24 mouse cellular contexts compared by ENCODE assay signal in the genomic region with DNA sequence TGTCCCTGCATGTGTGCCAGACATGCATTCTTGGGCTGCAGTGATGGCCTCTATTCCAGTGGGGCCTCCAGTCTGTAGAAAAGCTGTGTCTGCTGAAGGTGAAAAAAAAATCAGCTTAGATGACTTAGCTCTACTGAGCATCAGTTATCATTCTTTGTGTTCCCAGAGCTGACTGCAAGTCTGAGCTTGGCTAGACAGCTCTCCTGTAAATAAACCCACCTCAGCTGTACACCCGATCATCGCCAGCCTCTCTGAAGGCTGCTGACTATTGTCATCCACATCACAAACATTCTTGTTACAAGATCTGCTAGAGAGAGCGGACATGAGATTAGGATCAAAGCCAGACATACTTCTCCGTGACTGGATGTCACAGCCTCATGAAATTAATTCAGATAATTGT.
DNase-seq lines count a peak whose midpoint lies in the region; ATAC-seq lines count a peak whose summit lies in the region.
"Had no signal": no experiment of that assay in that cellular context is flagged by ENCODE, and none has a peak within 500 bp of the region (broad histone marks: within the 10 kb centered on the region; RNA-seq: fewer than 3 reads in every experiment).

No protein-coding gene starts in this region.

- ATAC-seq in hindbrain, embryonic 14.5 days (ENCODE audit: low FRiP score): no peak
- ATAC-seq in midbrain, embryonic 15.5 days (replicated peaks): no peak
- no peak for ATAC-seq in erythroblast, adult 5-6 weeks (replicated peaks; ENCODE audit: low FRiP score, poor library complexity, severe bottlenecking)
- ATAC-seq: activated CD4-positive, CD25-positive, alpha-beta regulatory T cell, adult 4 months; forebrain, embryonic 14.5 days; Patski had no signal

- H3K9ac ChIP-seq in hindbrain, embryonic 14.5 days: no peak overlapping the region
- no peak overlapping the region for H3K9ac ChIP-seq in midbrain, embryonic 15.5 days
- H3K9ac ChIP-seq: embryonic facial prominence, embryonic 13.5 days; heart, embryonic 13.5 days; hindbrain, embryonic 15.5 days had no signal

- peak overlapping the region; percentile 27; the same call in 1 of the 2 replicates for H3K27ac ChIP-seq in hindbrain, embryonic 14.5 days
- H3K27ac ChIP-seq in hindbrain, embryonic 10.5 days: no peak overlapping the region
- H3K27ac ChIP-seq in midbrain, embryonic 15.5 days: peak overlapping the region; percentile 4; the same call in 1 of the 2 replicates
- H3K27ac ChIP-seq: embryonic facial prominence, embryonic 13.5 days; forebrain, embryonic 10.5 days; heart, embryonic 13.5 days; hindbrain, embryonic 15.5 days had no signal

- H3K4me3 ChIP-seq in hindbrain, embryonic 14.5 days (replicated peaks; ENCODE audit: low read length): no peak overlapping the region
- H3K4me3 ChIP-seq in hindbrain, embryonic 10.5 days: no peak overlapping the region
- no peak overlapping the region for H3K4me3 ChIP-seq in midbrain, embryonic 15.5 days
- H3K4me3 ChIP-seq: embryonic facial prominence, embryonic 13.5 days; erythroblast, embryonic 14.5 days; forebrain, embryonic 10.5 days; heart, embryonic 13.5 days; hindbrain, embryonic 15.5 days had no signal

- WGBS in hindbrain, embryonic 14.5 days: 55% methylated on average over 4 of the region's 4 CpGs
- WGBS in hindbrain, embryonic 10.5 days: 81% methylated on average over 4 of the region's 4 CpGs
- 40% methylated on average over 4 of the region's 4 CpGs for WGBS in midbrain, embryonic 15.5 days

- DNase-seq in hindbrain, embryonic 14.5 days (ENCODE audit: low spot score): no peak
- DNase-seq in hindbrain, embryonic 10.5 days (ENCODE audit: low spot score): no peak
- peak; percentile 17 for DNase-seq in retina, postnatal 1 day
- DNase-seq in retina, embryonic 14.5 days (ENCODE audit: low spot score): no peak
- no peak for DNase-seq in liver
- DNase-seq: adrenal gland, postnatal 14 days; cerebellum, adult 11-12 months; cerebellum, adult 9-10 months; cerebellum, postnatal 36 days; embryo, embryonic 11 days; gastrocnemius, postnatal 36 days; heart, adult 11 months; heart, postnatal 36 days had no signal

- no peak overlapping the region for H3K4me2 ChIP-seq in hindbrain, embryonic 14.5 days (replicated peaks)
- no peak overlapping the region for H3K4me2 ChIP-seq in midbrain, embryonic 15.5 days
- H3K4me2 ChIP-seq: embryonic facial prominence, embryonic 13.5 days; heart, embryonic 13.5 days; hindbrain, embryonic 15.5 days had no signal

- H3K27me3 ChIP-seq in hindbrain, embryonic 14.5 days (ENCODE audit: control insufficient read depth, insufficient read depth, low read length): no peaks in the 10 kb centered on the region
- H3K27me3 ChIP-seq in hindbrain, embryonic 10.5 days (ENCODE audit: insufficient read depth, poor library complexity, severe bottlenecking): no peaks in the 10 kb centered on the region
- no peaks in the 10 kb centered on the region for H3K27me3 ChIP-seq in midbrain, embryonic 15.5 days (replicated peaks)
- H3K27me3 ChIP-seq: CH12.LX; embryonic facial prominence, embryonic 13.5 days; heart, embryonic 13.5 days; hindbrain, embryonic 15.5 days; Patski had no signal

- peaks cover 12% of the 10 kb centered on the region; the same call in 1 of the 2 replicates for H3K4me1 ChIP-seq in hindbrain, embryonic 14.5 days (replicated peaks; ENCODE audit: control insufficient read depth, insufficient read depth, low read length)
- H3K4me1 ChIP-seq in hindbrain, embryonic 10.5 days (replicated peaks): no peaks in the 10 kb centered on the region
- H3K4me1 ChIP-seq in midbrain, embryonic 15.5 days: peaks cover 12% of the 10 kb centered on the region; the same call in 1 of the 2 replicates
- H3K4me1 ChIP-seq: forebrain, embryonic 10.5 days; heart, embryonic 13.5 days had no signal

- H3K9me3 ChIP-seq in hindbrain, embryonic 14.5 days (ENCODE audit: control insufficient read depth, low read length): no peaks in the 10 kb centered on the region
- no peaks in the 10 kb centered on the region for H3K9me3 ChIP-seq in hindbrain, embryonic 10.5 days
- H3K9me3 ChIP-seq in midbrain, embryonic 15.5 days: no peaks in the 10 kb centered on the region
- H3K9me3 ChIP-seq: embryonic facial prominence, embryonic 13.5 days; forebrain, embryonic 10.5 days; heart, embryonic 13.5 days; hindbrain, embryonic 15.5 days had no signal

- H3K36me3 ChIP-seq in hindbrain, embryonic 14.5 days (replicated peaks; ENCODE audit: control insufficient read depth, insufficient read depth): no peaks in the 10 kb centered on the region
- no peaks in the 10 kb centered on the region for H3K36me3 ChIP-seq in hindbrain, embryonic 10.5 days
- H3K36me3 ChIP-seq in midbrain, embryonic 15.5 days (replicated peaks): no peaks in the 10 kb centered on the region
- H3K36me3 ChIP-seq: embryonic facial prominence, embryonic 13.5 days; forebrain, embryonic 10.5 days; heart, embryonic 13.5 days; hindbrain, embryonic 15.5 days had no signal
